Mouse (Mus musculus) retina, postnatal 7 days (tissue): ENCODE data around the gene Dcun1d4.
"Not testable (repeated sequence)": the region's sequence is repeated elsewhere in the genome, so short reads cannot be mapped to it uniquely, and the experiment has no call there.

Experiments
- DNase-seq: peaks from one replicate; pipeline ENCODE4 v3.0.0-alpha.2; 2012; ENCODE audit warnings: low read depth, low spot score

Gene Dcun1d4

DNA sequence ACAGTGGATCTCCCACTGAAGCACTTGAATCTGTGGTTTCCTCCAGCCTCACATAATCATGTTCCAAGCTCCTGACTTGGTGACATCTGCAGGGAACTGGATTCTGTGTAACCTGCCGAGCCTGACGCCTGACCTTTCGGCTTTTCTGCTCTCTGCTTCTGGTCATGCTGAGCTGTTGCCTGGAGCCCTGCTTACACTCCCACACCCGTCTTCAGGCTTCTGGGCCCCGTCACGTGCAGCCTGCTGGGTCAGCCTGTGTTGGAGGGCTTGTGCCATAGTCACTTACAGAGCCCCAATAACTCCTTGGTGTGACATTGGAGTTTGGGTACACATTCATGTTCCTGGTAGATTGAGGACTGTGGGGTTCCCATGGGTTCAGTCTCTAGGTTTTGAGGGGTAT lies 64.8 kb downstream of the Dcun1d4 start:
- DNase-seq: no peak

DNA sequence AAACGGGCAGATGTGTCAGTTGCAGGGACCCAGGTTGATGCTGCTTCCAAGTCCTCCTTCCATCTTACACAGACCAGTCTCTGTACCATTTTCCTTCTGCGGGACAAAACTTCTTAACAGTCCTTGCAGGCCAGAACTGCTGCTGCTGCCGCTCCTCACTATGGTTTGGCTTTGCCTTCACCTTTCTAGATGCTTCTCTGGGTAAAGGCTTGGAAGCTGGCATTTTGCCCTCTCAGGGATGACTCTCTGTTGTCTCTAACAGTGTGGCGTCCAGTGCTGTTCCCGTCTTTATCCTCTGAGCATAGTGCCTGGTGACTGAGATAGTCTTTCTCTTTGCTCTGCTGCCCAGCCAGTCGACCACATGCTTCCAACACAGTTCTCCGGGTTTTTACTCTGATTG lies 66.5 kb downstream of the Dcun1d4 start:
- DNase-seq: no peak

DNA sequence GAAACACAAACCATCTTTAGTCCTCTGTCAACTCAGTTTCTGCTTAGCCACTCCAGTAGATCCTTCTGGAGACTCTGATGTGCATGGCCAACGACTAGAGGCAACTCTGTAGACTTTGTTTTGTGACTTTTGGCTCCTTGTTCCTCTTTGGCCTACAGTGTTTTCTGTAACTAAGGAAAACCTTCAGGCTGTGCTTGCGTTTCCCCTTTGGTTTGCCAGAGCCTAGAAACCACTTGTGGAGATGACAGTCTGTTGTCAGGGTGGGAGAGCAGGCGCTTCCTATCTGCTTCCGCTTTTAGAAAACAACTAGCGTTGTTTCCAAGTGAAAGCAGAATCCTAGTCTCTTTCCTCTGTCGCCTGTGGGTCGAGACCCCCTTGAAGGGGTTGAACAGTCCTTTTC lies 67.4 kb downstream of the Dcun1d4 start:
- no peak for DNase-seq

DNA sequence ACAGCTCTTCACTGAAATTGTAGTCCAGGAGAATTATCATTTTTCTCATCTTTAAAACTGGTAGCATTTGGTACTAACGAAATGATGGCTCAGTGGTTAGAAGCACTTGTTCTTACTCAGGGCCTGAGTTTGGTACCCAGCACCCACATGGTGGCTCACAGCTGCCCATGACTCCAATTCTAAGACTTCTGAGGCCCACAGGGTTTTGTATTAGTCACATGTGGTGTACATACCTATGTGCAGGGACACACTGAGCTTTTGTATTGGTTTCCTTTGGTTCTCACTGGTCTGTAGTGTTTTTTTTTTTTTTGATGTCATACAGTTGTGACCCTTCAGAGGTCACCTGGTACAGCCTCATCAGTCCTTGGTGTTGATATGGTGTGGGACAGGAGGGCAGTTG lies 68.0 kb downstream of the Dcun1d4 start:
- DNase-seq: no peak

DNA sequence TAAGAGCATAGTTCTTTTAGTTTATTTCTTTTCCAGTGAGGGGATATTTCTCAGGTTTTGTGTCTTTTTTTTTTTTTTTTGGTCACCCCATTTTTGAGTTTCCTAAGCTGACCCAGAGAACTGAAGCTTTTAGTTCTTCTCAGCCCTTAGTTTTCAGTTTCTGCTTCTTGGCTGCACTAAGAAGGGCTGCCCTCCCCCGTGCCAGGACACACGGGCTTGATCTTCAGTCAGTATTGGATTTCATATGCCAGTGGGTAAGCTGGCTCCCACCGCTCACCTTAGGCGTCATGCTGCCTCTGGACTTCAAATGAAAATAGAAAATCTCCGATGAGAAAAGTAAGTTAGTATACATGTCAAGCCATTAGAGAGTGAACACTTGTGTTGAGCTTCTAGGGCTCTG lies 71.0 kb downstream of the Dcun1d4 start:
- no peak for DNase-seq

DNA sequence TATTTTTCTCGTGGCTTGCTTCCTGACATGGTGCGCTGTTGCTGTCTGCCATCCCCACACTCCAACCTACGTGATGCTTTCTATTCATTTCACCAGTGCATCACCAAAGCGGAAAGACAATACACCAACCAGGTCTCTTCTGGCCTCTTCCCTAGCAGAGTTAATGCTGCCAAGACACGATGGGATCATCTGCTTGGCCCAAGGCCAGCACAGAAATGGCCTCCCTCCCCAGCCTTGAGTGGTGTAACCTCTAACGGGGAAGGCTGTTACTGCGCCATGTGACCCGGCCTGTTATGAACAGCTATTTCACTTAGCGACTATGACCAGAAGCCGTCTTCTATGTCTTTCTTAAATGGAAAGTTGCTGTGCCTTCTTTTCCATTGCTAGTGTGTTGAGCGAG lies 73.1 kb downstream of the Dcun1d4 start:
- DNase-seq: no peak

DNA sequence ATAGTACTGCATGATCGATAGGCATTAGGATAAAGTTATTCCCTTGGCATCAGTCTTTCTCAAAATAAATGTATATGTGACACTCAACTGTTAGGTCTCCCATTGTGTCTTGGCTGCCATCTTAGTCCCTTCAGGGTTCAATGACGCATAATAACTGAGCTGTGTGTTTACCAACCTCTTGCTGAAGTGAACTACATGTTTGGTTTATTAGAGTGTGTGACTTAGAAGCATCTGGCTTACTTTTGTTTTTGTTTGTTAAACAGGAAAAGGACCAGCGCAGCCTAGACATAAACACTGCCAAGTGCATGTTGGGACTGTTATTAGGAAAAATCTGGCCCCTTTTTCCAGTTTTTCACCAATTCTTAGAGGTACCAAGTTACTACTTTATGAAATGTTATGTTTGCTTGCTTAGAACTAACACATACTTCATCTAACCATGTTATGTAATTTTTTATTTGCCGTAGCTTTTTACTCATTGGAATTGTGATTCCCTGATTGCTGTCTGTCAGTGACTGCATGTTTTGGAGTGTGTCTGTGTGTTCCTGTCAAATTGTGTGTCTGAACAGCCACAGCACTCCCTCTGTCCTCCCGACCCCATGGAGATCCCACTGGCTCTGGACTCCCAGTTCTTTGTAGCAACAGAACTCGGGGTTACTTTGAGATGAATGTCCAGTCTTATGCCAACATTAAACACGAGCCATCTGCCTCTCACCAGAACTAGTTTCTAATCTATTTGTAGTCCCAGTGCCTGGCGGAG lies 74.5 kb downstream of the Dcun1d4 start:
- no peak for DNase-seq

DNA sequence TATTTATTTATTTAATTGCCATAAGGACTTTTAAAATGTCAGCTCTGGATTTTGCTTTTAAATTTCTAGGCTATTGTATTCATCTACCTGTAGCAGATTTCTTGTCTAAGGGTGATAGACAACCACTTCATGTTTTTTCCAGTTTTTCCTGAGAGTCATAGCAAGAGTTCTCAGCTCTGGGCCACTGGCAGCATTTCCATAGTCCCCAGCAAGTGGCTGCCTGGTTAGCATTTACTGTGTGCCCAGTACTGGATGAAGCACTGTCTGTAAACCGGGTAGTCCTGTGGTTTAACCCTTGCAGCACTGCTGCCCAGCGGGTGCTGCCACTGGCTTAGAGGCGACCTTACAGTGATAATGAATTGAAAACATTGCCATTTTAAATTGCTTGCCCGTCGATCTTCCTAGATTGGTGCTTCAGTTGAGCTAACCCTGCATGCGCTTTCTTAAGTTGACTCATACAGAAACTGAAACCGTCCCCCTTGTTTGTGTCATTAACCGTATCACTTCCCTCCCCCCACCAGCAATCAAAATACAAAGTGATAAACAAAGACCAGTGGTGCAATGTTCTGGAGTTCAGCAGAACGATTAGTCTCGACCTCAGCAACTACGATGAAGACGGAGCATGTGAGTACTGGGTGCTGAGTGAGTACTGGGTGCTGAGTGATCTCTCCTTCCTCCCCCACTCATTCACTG lies 76.1 kb downstream of the Dcun1d4 start:
- no peak for DNase-seq

DNA sequence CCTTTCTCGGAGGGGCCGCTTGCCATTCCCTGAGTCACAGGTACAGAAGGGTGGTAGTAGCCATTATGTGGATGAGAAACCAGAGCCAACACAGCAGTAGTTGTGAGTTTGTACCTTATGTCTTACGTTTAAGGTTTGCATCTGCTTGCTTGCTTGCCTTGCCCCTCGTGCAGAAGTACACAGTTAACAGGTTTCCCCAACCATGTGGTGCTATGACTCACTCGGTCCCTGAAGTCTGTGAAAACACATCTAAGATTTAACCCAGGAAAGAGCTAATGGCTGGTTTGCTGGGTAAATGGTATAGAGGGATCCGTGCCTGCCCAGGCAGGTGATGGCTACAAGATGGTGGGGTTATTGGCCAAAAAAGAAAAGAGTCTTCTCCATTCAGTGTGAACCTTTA lies 78.0 kb downstream of the Dcun1d4 start:
- DNase-seq: no peak

DNA sequence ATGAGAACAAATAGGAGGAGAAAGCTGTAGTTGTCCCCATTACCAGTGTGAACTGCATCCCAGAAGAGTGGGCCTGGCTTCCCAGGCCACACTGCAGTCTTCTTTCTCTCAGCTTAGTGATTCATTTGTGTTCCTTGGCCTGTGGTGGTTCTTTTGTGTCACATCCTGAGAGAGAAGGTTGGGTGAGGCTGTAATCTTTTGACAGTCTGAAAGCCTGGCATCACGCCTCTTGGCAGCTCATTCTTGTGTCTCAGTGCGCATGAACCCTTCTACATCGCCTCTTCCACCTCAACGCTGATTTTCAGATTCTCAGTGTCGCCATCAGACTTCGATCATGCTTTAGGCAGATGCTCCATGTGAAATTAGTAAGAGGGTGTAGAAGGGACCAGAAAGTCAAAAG lies 83.2 kb downstream of the Dcun1d4 start:
- DNase-seq: no peak

DNA sequence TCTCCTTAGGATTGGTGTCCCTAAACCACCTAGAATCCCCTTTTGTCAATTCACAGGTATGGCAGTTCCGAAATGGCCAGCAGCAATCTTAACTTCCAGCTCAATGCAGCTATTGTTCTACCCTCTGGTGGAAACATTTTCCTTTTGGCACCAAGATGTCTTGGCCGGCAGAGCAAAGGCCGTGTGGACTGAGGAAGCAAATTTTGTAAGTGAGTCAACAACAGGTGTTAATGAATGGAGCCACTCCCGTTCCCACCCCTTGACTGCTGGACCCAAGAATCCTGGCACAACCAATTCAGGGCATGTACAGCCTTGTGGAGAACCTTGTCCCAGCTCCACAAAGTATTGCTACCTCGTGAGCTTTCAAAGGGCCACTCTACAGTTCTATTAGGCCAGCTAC lies 85.3 kb downstream of the Dcun1d4 start:
- DNase-seq: no peak

DNA sequence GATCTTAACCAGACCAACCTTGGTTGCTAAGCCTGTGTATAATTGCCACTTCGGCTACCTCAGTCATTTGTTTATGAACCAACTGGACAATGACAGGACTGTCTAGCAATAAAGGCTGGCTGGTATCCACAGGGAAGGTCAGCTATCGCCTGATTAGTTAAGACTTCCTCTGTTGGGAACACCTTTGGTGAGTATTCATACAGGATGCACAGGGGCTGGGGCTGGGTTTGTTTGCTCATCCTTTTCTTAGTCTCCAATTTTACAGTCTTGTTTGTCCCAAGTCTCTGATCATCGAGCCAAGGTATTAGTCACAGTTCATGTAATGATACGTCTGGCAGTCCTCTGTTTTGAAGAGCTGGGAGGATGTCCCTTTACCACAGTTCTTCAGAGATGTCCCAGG lies 86.1 kb downstream of the Dcun1d4 start:
- no peak for DNase-seq

DNA sequence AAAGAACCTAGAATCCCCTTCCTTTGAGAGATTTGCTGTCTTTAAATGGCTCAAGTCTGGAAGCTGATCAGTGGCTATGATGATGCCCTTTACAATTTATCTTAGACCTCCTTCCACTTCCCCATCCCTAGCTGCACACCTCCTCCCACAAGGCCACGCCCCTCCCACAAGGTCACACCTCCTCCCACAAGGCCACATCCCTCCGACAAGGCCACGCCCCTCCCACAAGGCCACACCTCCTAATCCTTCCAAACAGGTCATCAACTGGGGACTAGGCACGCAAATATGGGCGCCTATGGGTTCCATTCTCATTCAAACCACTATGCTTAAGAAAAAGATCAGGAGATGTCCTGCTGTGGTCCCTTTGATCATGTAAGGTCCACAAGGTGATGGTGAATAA lies 88.4 kb downstream of the Dcun1d4 start:
- DNase-seq: no peak

DNA sequence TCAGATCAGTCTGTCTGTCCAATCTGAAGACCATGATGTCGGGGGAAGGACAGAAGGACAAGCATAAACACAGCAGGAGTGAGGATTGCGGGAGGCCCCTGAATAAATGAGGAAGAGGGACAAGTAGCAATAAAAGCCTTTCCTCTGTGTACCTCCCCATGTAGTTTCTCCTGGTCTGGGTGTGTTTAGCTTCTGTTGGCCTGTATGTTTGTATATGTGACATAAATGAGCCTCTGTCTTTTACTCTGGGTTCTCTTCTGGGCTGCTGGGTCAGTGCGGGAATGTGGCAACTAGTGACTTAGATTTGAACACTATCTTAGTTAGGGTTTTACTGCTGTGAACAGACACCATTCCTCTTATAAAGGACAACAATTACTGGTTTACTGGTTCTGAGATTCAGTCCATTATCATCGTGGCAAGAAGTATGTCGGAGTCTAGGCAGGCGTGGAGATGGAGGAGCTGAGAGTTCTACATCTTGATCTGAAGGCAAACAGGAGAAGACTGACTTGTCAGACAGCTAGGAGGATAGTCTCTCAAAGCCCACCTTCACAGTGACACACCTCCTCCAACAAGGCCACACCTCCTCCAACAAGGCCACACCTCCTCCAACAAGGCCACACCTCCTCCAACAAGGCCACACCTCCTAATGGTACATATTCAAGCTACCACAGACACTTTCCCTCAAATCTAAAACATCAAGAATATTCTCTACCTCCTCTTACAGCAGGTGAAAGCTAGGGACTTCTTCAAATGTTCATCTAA lies 90.8 kb downstream of the Dcun1d4 start:
- no peak for DNase-seq

DNA sequence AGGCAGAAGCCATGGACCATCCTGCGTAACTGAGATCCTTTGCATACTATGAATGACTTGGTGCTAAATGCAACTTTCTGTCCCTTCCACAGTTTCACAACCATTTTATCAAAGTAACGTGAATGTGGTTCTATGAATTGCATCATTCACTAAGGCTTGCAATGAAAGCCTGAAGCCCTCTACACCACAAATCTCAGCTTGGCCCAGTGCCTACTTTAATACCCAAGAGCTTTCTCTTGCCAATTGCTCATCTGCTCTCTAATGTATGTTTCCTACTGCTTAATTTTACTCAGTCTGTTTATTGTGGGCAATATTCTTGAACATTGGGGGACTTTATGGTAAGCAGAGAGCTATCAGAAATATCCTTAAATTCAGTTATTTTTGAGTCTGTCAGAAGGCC lies 92.0 kb downstream of the Dcun1d4 start:
- DNase-seq: no peak

DNA sequence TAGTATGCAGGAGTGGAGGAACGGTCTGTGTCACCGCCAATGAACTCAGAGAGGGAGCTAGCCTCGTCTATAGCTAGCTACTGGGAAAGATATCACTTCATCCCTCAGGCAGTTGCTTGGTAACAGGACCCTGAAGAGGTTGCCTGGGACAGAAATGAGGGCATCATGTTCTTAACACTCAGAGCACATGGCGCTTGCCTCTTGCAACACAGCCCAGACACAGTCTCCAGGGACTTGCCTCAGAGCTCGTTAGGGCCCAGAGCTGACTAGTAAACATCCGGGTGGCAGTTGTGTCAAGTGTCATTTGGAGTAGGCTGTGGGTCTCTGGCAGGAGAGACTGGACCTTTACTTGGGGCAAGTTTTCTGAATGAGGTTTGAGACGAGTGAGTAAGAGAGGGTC lies 93.0 kb downstream of the Dcun1d4 start:
- DNase-seq: no peak

DNA sequence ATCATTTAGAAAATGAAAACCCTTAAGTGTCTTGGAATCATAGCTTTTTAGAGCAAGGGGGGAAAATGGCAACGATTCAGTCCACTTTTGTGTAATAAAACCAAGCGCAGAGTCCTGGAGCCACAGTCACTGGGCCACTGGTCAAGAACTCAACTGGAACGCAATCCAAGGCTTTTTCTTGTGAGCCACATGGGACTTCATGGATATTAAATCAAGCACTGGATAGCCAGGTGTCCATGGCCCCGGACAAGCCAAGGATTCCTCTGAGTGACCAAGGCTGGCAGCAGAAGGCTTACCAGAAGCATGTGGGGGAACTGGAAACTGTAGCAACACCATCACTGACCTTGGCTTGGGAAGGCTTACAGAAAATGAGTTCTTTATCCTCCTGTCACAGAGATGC lies 93.8 kb downstream of the Dcun1d4 start:
- no peak for DNase-seq

DNA sequence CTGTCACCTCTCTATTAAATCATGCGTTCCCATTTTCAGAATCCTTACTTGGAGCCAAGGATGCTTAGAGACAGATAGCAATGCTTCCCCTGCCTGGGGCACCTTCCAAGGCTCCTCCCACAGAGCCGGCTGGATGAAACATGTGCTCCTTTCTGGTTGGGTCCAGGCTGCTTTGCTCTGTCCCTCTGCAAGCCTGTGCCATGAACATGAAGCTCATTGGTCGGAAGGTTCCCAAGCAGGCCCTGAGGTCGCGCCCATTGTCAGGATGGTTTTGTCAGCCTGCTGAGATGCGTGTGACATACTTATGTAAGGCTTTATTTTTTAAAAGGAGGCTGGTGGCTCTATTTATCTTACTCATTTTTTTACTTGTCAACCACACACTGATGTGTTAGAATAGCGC lies 95.9 kb downstream of the Dcun1d4 start:
- DNase-seq: no peak

DNA sequence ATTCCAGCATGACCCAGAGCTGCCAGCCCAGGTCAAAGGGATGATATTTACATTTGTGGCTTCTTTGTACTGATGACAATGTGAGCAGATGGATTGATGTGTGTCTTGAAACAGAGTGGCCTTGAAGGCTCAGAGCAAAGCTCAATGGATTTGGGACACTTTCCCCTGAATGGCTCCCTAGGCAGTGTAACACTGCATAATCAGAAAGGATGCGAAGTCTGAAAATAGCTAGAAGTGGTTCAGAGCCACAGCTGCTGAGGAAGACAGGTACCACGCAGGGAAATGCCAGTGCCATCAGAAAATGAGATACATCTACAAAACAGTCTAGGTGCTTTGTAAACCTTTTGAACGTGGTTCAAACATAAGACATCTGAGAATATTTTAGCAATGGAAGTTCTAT lies 97.3 kb downstream of the Dcun1d4 start:
- DNase-seq: no peak

DNA sequence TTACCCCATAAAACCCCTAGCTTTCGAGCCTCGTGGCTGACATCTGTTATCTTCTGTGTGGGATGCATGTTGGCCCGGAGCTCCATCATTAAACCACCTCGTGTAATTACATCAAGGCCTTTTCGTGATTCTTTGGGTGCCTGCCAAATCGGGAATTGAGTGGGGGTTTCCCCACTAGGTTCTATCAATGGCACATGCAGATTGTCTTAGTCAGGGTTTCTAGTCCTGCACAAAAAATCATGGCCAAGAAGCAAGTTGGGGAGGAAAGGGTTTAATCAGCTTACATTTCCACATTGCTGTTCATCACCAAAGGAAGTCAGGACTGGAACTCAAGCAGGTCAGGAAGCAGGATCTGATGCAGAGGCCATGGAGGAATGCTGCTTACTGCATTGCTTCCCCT lies 103.2 kb downstream of the Dcun1d4 start:
- not testable (repeated sequence) for DNase-seq

DNA sequence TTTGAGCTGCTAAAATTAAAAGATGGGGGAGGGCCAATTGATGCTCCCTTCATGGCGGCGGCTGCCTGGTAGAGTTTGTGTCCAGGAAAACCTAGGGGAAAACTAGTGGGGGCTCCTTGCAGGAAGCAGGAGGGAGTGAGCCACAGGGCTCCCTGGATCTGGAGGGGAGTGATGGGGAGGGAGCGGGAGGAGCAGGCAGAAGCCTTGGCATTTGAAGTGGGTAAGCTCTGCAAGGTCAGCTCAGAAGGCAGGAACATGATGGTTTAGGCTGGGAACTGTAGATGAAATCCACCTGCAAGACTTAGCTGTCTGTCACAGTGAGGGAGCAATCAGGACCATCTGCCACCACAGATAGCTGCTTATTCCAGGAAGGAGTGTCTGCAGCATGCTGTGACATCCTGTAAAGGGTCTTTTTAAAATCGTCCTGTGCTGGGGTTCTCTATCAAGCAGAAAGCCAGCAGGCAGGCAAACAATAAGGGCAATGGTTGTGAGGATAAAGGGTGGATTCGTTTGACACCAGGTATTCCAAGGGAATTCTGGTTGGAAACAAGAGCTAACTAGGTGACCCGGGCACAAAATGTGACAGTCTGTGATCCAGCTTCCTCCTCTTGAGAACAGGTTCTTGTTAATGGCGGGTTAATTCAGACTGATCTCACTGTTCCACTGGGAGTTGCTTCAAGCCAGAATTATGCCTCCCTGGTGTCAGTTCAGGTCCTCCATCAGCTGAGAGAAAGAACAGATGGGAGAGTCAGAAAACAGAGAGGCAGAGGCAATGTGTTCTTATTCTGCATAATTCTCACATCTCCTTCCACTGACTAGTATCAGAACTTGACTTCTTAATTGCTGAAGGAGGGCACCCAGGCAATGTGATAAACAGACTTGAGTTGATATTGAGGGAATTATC lies 104.7 kb downstream of the Dcun1d4 start:
- DNase-seq: no peak

DNA sequence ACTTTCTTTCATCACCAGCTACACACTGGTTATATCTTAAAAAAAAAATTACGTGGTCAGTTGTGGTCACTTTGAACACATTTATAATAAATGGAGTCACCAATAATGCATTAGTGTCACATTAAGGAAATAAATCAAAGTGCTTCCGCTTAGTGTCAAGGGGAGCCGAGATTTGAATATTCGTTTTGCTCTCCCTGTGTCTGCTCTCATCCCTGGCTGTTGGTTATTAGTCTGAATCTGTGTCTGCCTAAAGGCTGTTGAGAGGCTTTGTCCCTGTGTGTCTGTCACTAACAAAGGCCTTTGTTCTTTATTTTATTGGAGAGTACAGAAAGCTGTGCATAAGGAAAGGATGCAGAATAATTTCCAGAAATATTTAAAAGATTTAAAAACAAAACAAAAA lies 105.8 kb downstream of the Dcun1d4 start:
- no peak for DNase-seq
